Mouse (Mus musculus): ENCODE results near the gene Wipi1.
A peak's percentile ranks its signal among the peaks of the same experiment; 100 is the strongest.

The Wipi1 gene

GRCm38 (mm10) chr11:109575832-109576231 lies 35.9 kb downstream of the Wipi1 start:
- DNase-seq, result no peak

GRCm38 (mm10) chr11:109574604-109575003 lies 37.2 kb downstream of the Wipi1 start:
- no peak for DNase-seq

- DNase-seq, result no peak
Observed at GRCm38 (mm10) chr11:109572051-109572450, 39.7 kb downstream of the Wipi1 start.

- DNase-seq, result no peak
Observed at GRCm38 (mm10) chr11:109569809-109570208, 42.0 kb downstream of the Wipi1 start.

GRCm38 (mm10) chr11:109569007-109569618 lies 42.7 kb downstream of the Wipi1 start:
- DNase-seq, result no peak

- DNase-seq, result no peak
Observed at GRCm38 (mm10) chr11:109564466-109565214, 47.1 kb downstream of the Wipi1 start.

- no peak for DNase-seq
Observed at GRCm38 (mm10) chr11:109563708-109564107, 48.1 kb downstream of the Wipi1 start.

- no peak for DNase-seq
Observed at GRCm38 (mm10) chr11:109561445-109561844, 50.3 kb downstream of the Wipi1 start.

GRCm38 (mm10) chr11:109560793-109561257 lies 50.9 kb downstream of the Wipi1 start:
- no peak for DNase-seq

GRCm38 (mm10) chr11:109559241-109559640 lies 52.5 kb downstream of the Wipi1 start:
- no peak for DNase-seq

- DNase-seq, result no peak
Observed at GRCm38 (mm10) chr11:109557419-109557818, 54.3 kb downstream of the Wipi1 start.

GRCm38 (mm10) chr11:109556130-109556529 lies 55.6 kb downstream of the Wipi1 start:
- DNase-seq, result no peak

- no peak for DNase-seq
Observed at GRCm38 (mm10) chr11:109554443-109554842, 57.3 kb downstream of the Wipi1 start.

- no peak for DNase-seq
Observed at GRCm38 (mm10) chr11:109553921-109554320, 57.8 kb downstream of the Wipi1 start.

GRCm38 (mm10) chr11:109549599-109550290 lies 62.0 kb downstream of the Wipi1 start:
- DNase-seq, result no peak

GRCm38 (mm10) chr11:109547652-109548051 lies 64.1 kb downstream of the Wipi1 start:
- no peak for DNase-seq

- no peak for DNase-seq
Observed at GRCm38 (mm10) chr11:109546305-109547001, 65.3 kb downstream of the Wipi1 start.

- no peak for DNase-seq
Observed at GRCm38 (mm10) chr11:109545700-109546143, 66.0 kb downstream of the Wipi1 start.

GRCm38 (mm10) chr11:109545265-109545664 lies 66.5 kb downstream of the Wipi1 start:
- no peak for DNase-seq

GRCm38 (mm10) chr11:109544432-109544831 lies 67.3 kb downstream of the Wipi1 start:
- no peak for DNase-seq

- DNase-seq, result no peak
Observed at GRCm38 (mm10) chr11:109543466-109543865, 68.3 kb downstream of the Wipi1 start.

- peak; percentile 9 for DNase-seq
Observed at GRCm38 (mm10) chr11:109539290-109539689, 72.5 kb downstream of the Wipi1 start.

GRCm38 (mm10) chr11:109536939-109537338 lies 74.8 kb downstream of the Wipi1 start:
- DNase-seq, result no peak
